Mouse (Mus musculus): Measurements from ENCODE around the gene Ormdl2. TPM values are rescaled to one million over a fixed set of nuclear protein-coding genes. Genes with fewer than 3 reads are reported as not detected.

Gene Ormdl2
- polyA plus RNA-seq, 1 experiment from 2014 or later: 18.6 TPM

DNA sequence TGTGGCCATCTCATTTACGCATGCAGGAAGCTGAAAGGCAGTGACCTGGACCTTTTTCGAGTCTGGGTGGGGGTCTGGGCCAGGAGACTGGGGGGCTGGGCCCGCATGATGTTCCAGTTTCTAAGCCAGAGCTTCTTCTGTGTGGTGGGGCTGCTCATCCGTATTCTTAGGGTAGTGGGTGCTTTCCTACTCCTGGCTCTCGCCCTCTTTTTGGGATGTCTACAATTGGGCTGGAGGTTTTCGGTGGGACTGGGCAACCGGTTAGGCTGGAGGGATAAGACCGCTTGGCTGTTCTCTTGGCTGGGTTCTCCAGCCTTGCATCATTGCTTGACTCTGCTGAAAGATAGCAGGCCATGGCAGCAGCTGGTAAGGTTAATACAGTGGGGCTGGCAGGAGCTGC is 14.4 kb downstream of the Ormdl2 start:
- peak overlapping the region; percentile 59 for H3K4me2 ChIP-seq (ENCODE audit: low read length)
- H3K36me3 ChIP-seq (ENCODE audit: control insufficient read depth, insufficient read depth, low read length): no peaks in the 10 kb centered on the region
- peak overlapping the region; percentile 15; the same call in 1 of the 2 replicates for H3K4me3 ChIP-seq (ENCODE audit: low read depth, low read length)
- H3K9me3 ChIP-seq (replicated peaks; ENCODE audit: control insufficient read depth, low read length, poor library complexity, severe bottlenecking): no peaks in the 10 kb centered on the region
- WGBS: 96% methylated on average over 8 of the region's 8 CpGs
- H3K4me1 ChIP-seq (ENCODE audit: control insufficient read depth, insufficient read depth, low read length): peaks cover 55% of the 10 kb centered on the region
- H3K27ac ChIP-seq (ENCODE audit: low read length): no peak overlapping the region
- H3K27me3 ChIP-seq (ENCODE audit: control insufficient read depth, insufficient read depth, low read depth, low read length): no peaks in the 10 kb centered on the region
- 0 out of 2 replicates have a peak overlapping the region, but pooled peaks have one; percentile 3 for H3K9ac ChIP-seq (ENCODE audit: low read depth, low read length)
- ATAC-seq: no peak

DNA sequence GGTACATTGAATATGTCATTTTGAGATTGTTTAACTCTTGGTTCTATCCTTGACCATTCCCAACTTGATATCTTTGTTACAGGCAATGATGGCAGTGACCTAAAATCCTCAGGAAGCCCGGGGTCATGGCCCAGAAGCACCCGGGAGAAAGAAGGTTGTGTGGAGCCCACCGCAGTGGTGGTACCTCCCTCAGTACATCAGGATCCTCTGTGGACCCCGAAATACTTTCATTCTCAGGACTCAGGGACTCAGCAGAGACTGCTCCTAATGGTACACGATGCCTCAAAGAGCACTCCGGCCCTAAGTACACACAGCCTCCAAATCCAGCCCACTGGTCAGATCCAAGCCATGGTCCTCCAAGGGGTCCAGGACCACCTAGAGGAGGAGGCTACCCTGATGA is 15.4 kb downstream of the Ormdl2 start:
- no peak for ATAC-seq
- WGBS: 65% methylated on average over 6 of the region's 6 CpGs

GRCm38 (mm10) chr10:128805092-128806000 is 16.1 kb downstream of the Ormdl2 start:
- H3K4me2 ChIP-seq (ENCODE audit: low read length): peak overlapping the region; percentile 59
- peak overlapping the region; percentile 88 for H3K9ac ChIP-seq (ENCODE audit: low read depth, low read length)
- peaks cover 3% of the 10 kb centered on the region; the same call in 1 of the 2 replicates for H3K36me3 ChIP-seq (ENCODE audit: control insufficient read depth, insufficient read depth, low read length)
- peak overlapping the region; percentile 97 for H3K27ac ChIP-seq (ENCODE audit: low read length)
- no peaks in the 10 kb centered on the region for H3K27me3 ChIP-seq (ENCODE audit: control insufficient read depth, insufficient read depth, low read depth, low read length)
- ATAC-seq: peak; percentile 95
- WGBS: under 1% methylated on average over 65 of the region's 70 CpGs
- H3K9me3 ChIP-seq (replicated peaks; ENCODE audit: control insufficient read depth, low read length, poor library complexity, severe bottlenecking): no peaks in the 10 kb centered on the region
- peak overlapping the region; percentile 74 for H3K4me3 ChIP-seq (ENCODE audit: low read depth, low read length)
- H3K4me1 ChIP-seq (ENCODE audit: control insufficient read depth, insufficient read depth, low read length): peaks cover 53% of the 10 kb centered on the region

More for the DNA sequence above, 15.4 kb downstream of the Ormdl2 start:
- Histone ChIP-seq H3K9me3 (replicated peaks; ENCODE audit: control insufficient read depth, low read length, poor library complexity, severe bottlenecking) (no peaks in the 10 kb centered on the region), H3K4me3 (ENCODE audit: low read depth, low read length) (peak overlapping the region; percentile 74), H3K36me3 (ENCODE audit: control insufficient read depth, insufficient read depth, low read length) (no peaks in the 10 kb centered on the region), H3K4me2 (ENCODE audit: low read length) (peak overlapping the region; percentile 59), H3K27ac (ENCODE audit: low read length) (no peak overlapping the region; the same call in 1 of the 2 replicates), H3K4me1 (ENCODE audit: control insufficient read depth, insufficient read depth, low read length) (peaks cover 55% of the 10 kb centered on the region), H3K9ac (ENCODE audit: low read depth, low read length) (peak overlapping the region; percentile 74), H3K27me3 (ENCODE audit: control insufficient read depth, insufficient read depth, low read depth, low read length) (no peaks in the 10 kb centered on the region)

DNA sequence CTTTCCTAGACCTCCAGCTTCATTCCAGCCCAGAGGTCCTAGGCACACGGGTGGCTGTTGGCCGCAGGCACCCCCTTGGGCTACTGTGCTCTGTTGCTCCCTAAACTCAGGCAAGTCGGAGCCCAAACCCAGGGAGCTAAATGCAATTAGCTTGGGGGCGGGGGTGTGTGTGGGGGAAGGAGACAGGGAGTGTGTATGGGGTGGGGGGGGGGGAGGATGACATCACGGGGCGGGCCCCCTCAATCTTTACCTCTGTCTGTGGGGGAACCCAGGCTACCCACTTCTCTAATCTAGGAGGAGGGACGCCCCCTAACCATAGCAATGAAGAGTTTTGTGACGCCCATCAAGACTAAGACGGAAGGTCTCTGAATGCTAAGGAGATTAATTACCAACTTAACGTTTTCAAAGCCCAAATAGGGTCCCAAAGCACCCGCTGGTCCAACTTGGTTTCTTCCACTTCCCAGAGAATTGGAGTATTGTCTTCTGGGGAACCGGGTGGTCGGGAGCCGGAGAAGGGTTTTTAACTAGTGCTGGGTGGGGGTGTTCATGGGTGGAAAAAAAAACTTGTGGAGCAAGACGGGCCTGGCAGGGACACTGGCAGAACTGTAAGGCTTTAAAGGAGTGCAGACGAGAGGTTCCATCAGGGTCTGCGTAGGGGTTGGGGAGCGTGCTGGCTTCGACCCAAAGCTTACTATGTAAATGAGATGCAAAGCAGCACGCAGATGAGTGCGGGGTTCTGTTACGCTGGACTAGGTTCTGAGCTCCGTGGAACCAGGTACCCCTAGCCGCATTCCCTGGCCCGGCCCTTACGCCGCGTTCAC is 17.0 kb downstream of the Ormdl2 start, which contains the start of gene Tmem198b:
TSS of gene Tmem198b (minus strand) at position 100 of the 821 bp plus-strand sequence.
- peak within 1 kb of the TSS; percentile 88 for H3K9ac ChIP-seq (ENCODE audit: low read depth, low read length)
- no peaks in the 10 kb centered on the region for H3K9me3 ChIP-seq (replicated peaks; ENCODE audit: control insufficient read depth, low read length, poor library complexity, severe bottlenecking)
- peak within 1 kb of the TSS; percentile 59 for H3K4me2 ChIP-seq (ENCODE audit: low read length)
- H3K27ac ChIP-seq (ENCODE audit: low read length): peak within 1 kb of the TSS; percentile 97
- under 1% methylated on average over 27 of the region's 28 CpGs for WGBS
- H3K4me1 ChIP-seq (ENCODE audit: control insufficient read depth, insufficient read depth, low read length): peaks cover 47% of the 10 kb centered on the region
- peak; percentile 73 for ATAC-seq
- H3K27me3 ChIP-seq (ENCODE audit: control insufficient read depth, insufficient read depth, low read depth, low read length): no peaks in the 10 kb centered on the region
- H3K36me3 ChIP-seq (ENCODE audit: control insufficient read depth, insufficient read depth, low read length): peaks cover 5% of the 10 kb centered on the region; the same call in 1 of the 2 replicates
- peak within 1 kb of the TSS; percentile 74 for H3K4me3 ChIP-seq (ENCODE audit: low read depth, low read length)

- whole genome bisulfite sequencing: 0% methylated on average over 14 of the region's 14 CpGs
- Histone ChIP-seq H3K36me3 (ENCODE audit: control insufficient read depth, insufficient read depth, low read length) (peaks cover 5% of the 10 kb centered on the region; the same call in 1 of the 2 replicates), H3K27me3 (ENCODE audit: control insufficient read depth, insufficient read depth, low read depth, low read length) (no peaks in the 10 kb centered on the region), H3K9me3 (replicated peaks; ENCODE audit: control insufficient read depth, low read length, poor library complexity, severe bottlenecking) (no peaks in the 10 kb centered on the region), H3K4me3 (ENCODE audit: low read depth, low read length) (peak within 1 kb of the TSS; percentile 74), H3K4me1 (ENCODE audit: control insufficient read depth, insufficient read depth, low read length) (peaks cover 41% of the 10 kb centered on the region), H3K4me2 (ENCODE audit: low read length) (peak within 1 kb of the TSS; percentile 59), H3K27ac (ENCODE audit: low read length) (peak within 1 kb of the TSS; percentile 97), H3K9ac (ENCODE audit: low read depth, low read length) (peak within 1 kb of the TSS; percentile 88)
- ATAC-seq: peak; percentile 16
These were observed 17.6 kb downstream of the Ormdl2 start, which contains the start of gene Dnajc14 for GRCm38 (mm10) chr10:128803771-128804270. Dnajc14 (plus strand) TSS chr10:128804062.

GRCm38 (mm10) chr10:128803361-128803760 is 18.1 kb downstream of the Ormdl2 start:
- WGBS: 18% methylated on average over 6 of the region's 6 CpGs
- Histone ChIP-seq H3K4me1 (ENCODE audit: control insufficient read depth, insufficient read depth, low read length) (peaks cover 36% of the 10 kb centered on the region), H3K36me3 (ENCODE audit: control insufficient read depth, insufficient read depth, low read length) (peaks cover 5% of the 10 kb centered on the region; the same call in 1 of the 2 replicates), H3K9me3 (replicated peaks; ENCODE audit: control insufficient read depth, low read length, poor library complexity, severe bottlenecking) (no peaks in the 10 kb centered on the region), H3K9ac (ENCODE audit: low read depth, low read length) (peak overlapping the region; percentile 88), H3K27me3 (ENCODE audit: control insufficient read depth, insufficient read depth, low read depth, low read length) (no peaks in the 10 kb centered on the region), H3K4me3 (ENCODE audit: low read depth, low read length) (peak overlapping the region; percentile 74), H3K4me2 (ENCODE audit: low read length) (peak overlapping the region; percentile 59), H3K27ac (ENCODE audit: low read length) (peak overlapping the region; percentile 97)
- no peak for ATAC-seq

DNA sequence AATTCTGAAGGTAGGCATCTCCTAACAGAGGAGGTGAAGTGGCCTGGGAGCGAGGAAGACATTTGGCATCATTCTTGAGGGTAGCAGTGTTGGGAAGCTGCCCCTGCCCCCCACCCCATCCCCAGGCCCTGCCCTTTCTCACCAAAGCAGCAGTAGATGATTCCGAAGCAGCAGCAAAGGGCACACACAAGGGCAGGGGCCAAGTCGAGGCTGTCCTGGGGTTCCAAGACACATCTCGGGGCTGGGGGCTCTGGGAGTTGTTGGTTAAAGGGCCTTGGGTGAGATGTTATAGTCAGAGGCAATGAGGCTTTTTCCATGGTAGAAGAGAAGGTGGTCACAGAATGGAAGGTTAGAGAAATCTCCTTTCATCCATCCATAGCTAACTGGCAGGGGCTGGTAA is 18.5 kb downstream of the Ormdl2 start:
- no peak for ATAC-seq
- peaks cover 33% of the 10 kb centered on the region for H3K4me1 ChIP-seq (ENCODE audit: control insufficient read depth, insufficient read depth, low read length)
- WGBS: 66% methylated on average over 4 of the region's 4 CpGs
- peak overlapping the region; percentile 74 for H3K4me3 ChIP-seq (ENCODE audit: low read depth, low read length)
- H3K9me3 ChIP-seq (replicated peaks; ENCODE audit: control insufficient read depth, low read length, poor library complexity, severe bottlenecking): no peaks in the 10 kb centered on the region
- H3K9ac ChIP-seq (ENCODE audit: low read depth, low read length): peak overlapping the region; percentile 88
- peak overlapping the region; percentile 59 for H3K4me2 ChIP-seq (ENCODE audit: low read length)
- H3K27ac ChIP-seq (ENCODE audit: low read length): no peak overlapping the region; the same call in 1 of the 2 replicates
- H3K27me3 ChIP-seq (ENCODE audit: control insufficient read depth, insufficient read depth, low read depth, low read length): no peaks in the 10 kb centered on the region
- H3K36me3 ChIP-seq (ENCODE audit: control insufficient read depth, insufficient read depth, low read length): peaks cover 9% of the 10 kb centered on the region; the same call in 1 of the 2 replicates

- Histone ChIP-seq H3K9ac (ENCODE audit: low read depth, low read length) (0 out of 2 replicates have a peak overlapping the region, but pooled peaks have one; percentile 2), H3K27ac (ENCODE audit: low read length) (no peak overlapping the region), H3K9me3 (replicated peaks; ENCODE audit: control insufficient read depth, low read length, poor library complexity, severe bottlenecking) (no peaks in the 10 kb centered on the region), H3K4me2 (ENCODE audit: low read length) (no peak overlapping the region), H3K27me3 (ENCODE audit: control insufficient read depth, insufficient read depth, low read depth, low read length) (no peaks in the 10 kb centered on the region), H3K36me3 (ENCODE audit: control insufficient read depth, insufficient read depth, low read length) (peaks cover 9% of the 10 kb centered on the region; the same call in 1 of the 2 replicates), H3K4me3 (ENCODE audit: low read depth, low read length) (no peak overlapping the region), H3K4me1 (ENCODE audit: control insufficient read depth, insufficient read depth, low read length) (peaks cover 23% of the 10 kb centered on the region)
- whole genome bisulfite sequencing: 87% methylated on average over 16 of the region's 16 CpGs
- ATAC-seq: no peak
These were observed 19.4 kb downstream of the Ormdl2 start for GRCm38 (mm10) chr10:128801981-128802495.

Data from midbrain, embryonic 16.5 days (tissue).